Mouse (Mus musculus) lung, adult 2 months (tissue): ENCODE results near the gene Cnst.

ENCODE experiments used
- CTCF ChIP-seq: fragments of 200-500 bp; IDR thresholded peaks from 2 replicates; pipeline ENCODE4 v1.5.1; 2011; ENCODE audit warnings: mild to moderate bottlenecking, low read length, control low read depth; ENCODE audit not compliant: insufficient read depth
- POLR2A ChIP-seq: fragments of 200-500 bp; IDR thresholded peaks from 2 replicates; pipeline ENCODE4 v1.6.1; 2011; ENCODE audit warnings: low read depth, mild to moderate bottlenecking, control low read depth, low read length, borderline replicate concordance; ENCODE audit errors: extremely low read depth

- TF ChIP-seq CTCF: no peak
- no peak for TF ChIP-seq POLR2A
Observed at GRCm38 (mm10) chr1:179553949-179554347, 7.8 kb downstream of the Cnst start.
